Mouse (Mus musculus) MEL-GATA-1-ER (cell line): ENCODE results near the gene Gm8857.
"Not testable (repeated sequence)": the region's sequence is repeated elsewhere in the genome, so short reads cannot be mapped to it uniquely, and the experiment has no call there.

Source experiments
- DNase-seq: peaks from one replicate; pipeline ENCODE4 v3.0.0-alpha.2; 2012; ENCODE audit warnings: low read depth; ENCODE audit errors: extremely low read depth

Gene Gm8857

DNA sequence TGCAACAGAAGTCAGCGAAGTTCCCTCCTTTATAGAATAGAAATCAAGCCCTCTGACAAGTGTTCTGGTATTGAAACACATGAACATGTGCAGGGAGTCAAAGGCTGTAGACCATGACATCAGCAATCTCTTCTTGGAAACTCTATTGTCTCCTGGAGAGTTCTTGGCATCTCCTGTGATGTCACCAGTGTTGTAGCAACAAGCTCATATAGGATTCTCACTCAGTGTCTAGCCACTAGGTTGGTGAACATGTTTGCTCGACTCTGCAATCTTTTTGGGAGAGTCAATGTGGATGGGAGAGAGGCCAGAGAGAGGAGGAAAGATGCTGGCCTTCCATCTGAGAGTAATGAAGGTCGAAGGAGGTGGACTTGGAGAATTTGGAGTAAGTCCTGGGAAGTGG lies at the start of gene Gm8857, which contains the start of gene Gm8871:
Gene Gm8857, plus strand, starts transcription at position 303 of the 400 bp plus-strand sequence.
Gene Gm8871, plus strand, starts transcription at position 301 of the 400 bp plus-strand sequence.
- not testable (repeated sequence) for DNase-seq

GRCm38 (mm10) chr5:10953512-10953911 lies 5.9 kb downstream of the Gm8857 start:
- not testable (repeated sequence) for DNase-seq

DNA sequence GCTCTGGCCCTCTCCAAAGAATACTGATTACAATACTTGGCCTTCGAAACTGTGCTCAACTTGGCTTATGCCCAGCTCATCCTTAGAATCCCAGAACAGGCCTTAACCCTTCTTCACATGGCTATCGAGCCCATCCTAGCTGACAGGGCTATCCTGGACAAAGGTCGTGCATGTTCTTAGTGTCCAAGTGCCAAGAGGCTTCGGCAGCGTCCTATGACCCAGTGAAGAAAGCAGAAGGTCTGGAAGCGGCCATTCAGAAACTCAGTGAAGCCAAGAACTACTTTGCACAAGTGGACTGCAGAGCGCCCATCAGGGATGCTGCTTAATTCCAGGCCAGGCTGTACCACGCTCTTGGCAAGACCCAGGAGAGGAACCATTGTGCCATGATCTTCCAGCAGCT lies 10.4 kb downstream of the Gm8857 start:
- DNase-seq, result not testable (repeated sequence)
